Mouse (Mus musculus): Measurements from ENCODE around the gene Srxn1.

DNA sequence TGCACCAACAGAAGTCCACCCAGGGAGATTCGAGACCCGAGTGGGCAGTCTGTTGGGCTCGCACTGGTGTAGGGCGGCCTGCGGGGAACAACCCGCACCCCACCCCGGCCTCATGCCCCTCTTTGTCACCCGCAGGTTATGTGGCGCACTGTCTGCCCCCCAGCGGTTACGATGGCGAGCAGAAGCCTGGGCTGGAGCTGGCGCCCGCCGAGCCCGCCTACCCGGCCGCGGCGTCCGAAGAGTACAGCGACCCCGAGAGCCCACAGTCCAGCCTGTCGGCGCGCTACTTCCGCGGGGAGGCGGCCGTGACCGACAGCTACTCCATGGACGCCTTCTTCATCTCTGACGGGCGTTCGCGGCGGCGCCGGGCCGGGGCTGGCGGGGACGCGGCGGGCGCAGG, 12.4 kb upstream of the Srxn1 start:
- TF ChIP-seq POLR2A (IDR thresholded peaks at IDR 0.05; ENCODE audit: borderline replicate concordance, extremely low read depth, insufficient read depth, insufficient read length, poor library complexity, severe bottlenecking) = no peak
- TF ChIP-seq CTCF (IDR thresholded peaks at IDR 0.05; ENCODE audit: borderline replicate concordance, extremely low read depth, insufficient read depth, insufficient read length) = no peak

Data from brain, embryonic 14.5 days (tissue).